Mouse (Mus musculus) bone marrow, adult 2 months (tissue): ENCODE data around the gene Nptn. TPM values are rescaled to one million over a fixed set of nuclear protein-coding genes. Genes with fewer than 3 reads are reported as not detected.

ENCODE experiments used
- H3K27ac ChIP-seq: fragments of 200-500 bp; 2 replicates; pipeline ENCODE4 v1.5.1; 2012; ENCODE audit warnings: low read depth, mild to moderate bottlenecking, control low read depth, inconsistent platforms, low read length; ENCODE audit not compliant: control insufficient read depth, poor library complexity, insufficient read depth
- H3K4me1 ChIP-seq: fragments of 200-500 bp; 2 replicates; pipeline ENCODE4 v1.6.1; 2011; ENCODE audit warnings: low read length; ENCODE audit not compliant: control insufficient read depth, insufficient read depth
- H3K4me3 ChIP-seq: fragments of 200-500 bp; replicated peaks from 2 replicates; pipeline ENCODE3; 2011; ENCODE audit warnings: mild to moderate bottlenecking, low read depth, low read length, control low read depth; ENCODE audit not compliant: control insufficient read depth
- CTCF ChIP-seq: fragments of 200-500 bp; IDR thresholded peaks from 2 replicates; pipeline ENCODE4 v1.5.1; 2011; ENCODE audit warnings: low read length, control low read depth; ENCODE audit not compliant: control insufficient read depth, insufficient read depth
- POLR2A ChIP-seq: fragments of 200-500 bp; IDR thresholded peaks from 2 replicates; pipeline ENCODE4 v1.6.1; 2011; ENCODE audit warnings: low read depth, mild to moderate bottlenecking, control low read depth, low read length, borderline replicate concordance; ENCODE audit not compliant: control insufficient read depth
- WGBS: fragments of 180-500 bp; shearing (Covaris S2); methylation state at CpG from one replicate; pipeline ENCODE4 v1.1.7; 2018; 5-methylcytosine and 5-hydroxymethylcytosine counted together
- polyA plus RNA-seq: library from polyadenylated mRNA; stranded (reverse); fragments of >200 nt; gene quantifications from 2 replicates; pipeline ENCODE4 v1.2.4, GENCODE M21; 2011; ENCODE audit warnings: low replicate concordance; ENCODE audit not compliant: missing spikeins, insufficient read depth, insufficient read length

Nptn gene
- polyA plus RNA-seq, 1 experiment, result 47.4 TPM

DNA sequence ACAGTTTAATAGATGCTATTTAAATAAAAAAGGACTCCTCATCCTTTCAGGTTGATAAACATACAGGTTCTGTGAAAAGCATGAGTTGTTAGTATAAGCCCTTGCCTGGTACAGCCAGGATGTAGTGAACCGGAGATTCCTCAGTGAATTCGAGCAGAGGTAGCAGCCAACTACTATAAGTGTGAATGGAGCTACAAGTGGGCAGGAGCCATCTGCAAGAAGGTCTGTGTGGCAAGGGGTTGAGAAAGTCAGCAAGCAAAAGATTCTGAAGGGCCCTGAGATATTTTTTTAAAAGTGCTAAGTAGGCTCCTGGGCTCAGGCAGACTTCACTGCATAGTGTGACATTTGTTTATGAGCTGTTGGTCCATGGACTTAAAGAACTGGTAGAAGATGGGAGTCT lies 74.8 kb downstream of the Nptn start:
- peak overlapping the region; percentile 34; the same call in 1 of the 2 replicates for H3K27ac ChIP-seq
- peak overlapping the region; percentile 60 for H3K4me3 ChIP-seq
- peaks cover 4% of the 10 kb centered on the region for H3K4me1 ChIP-seq
- TF ChIP-seq POLR2A (no peak), CTCF (no peak)
- 83% methylated on average over 2 of the region's 2 CpGs for WGBS

DNA sequence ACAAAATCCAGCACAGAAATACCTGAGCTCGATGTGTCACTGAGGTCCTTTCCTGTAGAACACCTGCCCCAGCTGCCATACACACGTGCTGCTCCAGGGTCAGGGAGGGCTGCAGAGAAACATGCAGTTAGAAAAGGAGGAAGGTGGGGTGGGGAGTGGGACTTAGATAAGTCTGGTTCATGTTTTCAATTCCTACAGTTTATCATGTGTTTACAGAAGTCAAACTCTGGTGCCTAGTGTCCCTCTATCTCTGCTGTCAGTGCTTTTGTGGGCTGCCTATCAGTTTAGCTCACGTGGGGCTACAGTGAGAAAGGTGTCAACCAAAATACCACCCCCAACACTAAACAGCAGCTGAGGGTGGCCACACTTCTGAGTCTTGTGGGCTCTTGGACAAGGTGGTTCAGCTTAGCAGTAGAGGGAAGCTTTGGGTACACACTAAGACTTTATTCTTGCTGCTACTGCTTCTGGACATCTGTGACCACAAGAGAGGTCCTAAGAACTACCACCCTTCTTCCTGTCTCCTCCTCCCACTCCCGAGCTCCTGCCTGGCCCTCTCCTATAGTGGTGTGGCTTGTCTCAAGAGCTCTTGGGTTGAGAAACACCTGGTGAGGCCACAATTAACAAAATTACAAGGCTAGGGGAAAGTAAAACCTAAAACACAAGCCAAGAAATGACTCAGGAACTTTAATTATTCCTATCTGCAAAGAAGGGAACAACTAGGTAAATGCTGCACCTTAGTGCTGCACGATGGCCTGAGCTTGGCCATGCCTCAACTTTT lies 75.9 kb downstream of the Nptn start:
- 16% methylated on average over 5 of the region's 5 CpGs for WGBS
- Histone ChIP-seq H3K4me3 (peak overlapping the region; percentile 62), H3K4me1 (peaks cover 6% of the 10 kb centered on the region), H3K27ac (peak overlapping the region; percentile 85)
- TF ChIP-seq CTCF (no peak), POLR2A (0 out of 2 replicates have a peak, but pooled peaks have one; percentile 16)

DNA sequence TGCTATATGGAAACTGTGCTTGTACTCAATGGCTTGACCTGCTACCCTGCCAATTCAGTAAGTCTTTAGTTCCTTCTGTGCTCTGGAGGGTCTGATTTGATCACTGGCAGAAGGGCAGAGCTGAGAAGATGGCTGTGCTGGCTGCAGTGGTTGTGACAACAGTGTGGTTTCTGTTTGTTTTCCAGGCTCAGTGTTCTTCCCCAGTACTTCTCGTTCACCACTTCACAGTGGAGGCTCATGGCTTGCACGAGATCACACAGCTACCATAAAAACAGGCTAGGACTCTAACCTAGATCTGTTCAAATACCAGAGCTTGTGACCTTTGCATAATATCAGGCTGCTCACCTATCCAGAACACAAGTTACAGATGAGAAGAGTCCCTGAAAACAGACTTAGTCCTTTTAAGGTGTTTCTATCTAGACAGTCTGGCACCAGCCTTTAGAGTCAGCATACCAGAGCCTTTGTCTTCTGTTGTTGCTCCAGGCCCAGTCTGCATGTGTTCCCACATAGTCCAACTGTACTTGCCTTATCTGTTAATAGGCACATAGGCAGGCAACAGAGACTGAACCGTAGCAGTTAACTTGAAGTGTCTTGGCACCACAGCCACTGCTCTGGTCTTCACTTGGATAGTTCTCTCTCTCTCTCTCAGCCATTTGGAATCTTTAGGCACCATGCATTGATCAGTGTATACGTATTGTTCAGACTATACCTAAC lies 76.7 kb downstream of the Nptn start:
- WGBS, result 63% methylated on average over 4 of the region's 4 CpGs
- Histone ChIP-seq H3K27ac (peak overlapping the region; percentile 85), H3K4me3 (no peak overlapping the region), H3K4me1 (peaks cover 9% of the 10 kb centered on the region)
- TF ChIP-seq CTCF (no peak), POLR2A (no peak)

DNA sequence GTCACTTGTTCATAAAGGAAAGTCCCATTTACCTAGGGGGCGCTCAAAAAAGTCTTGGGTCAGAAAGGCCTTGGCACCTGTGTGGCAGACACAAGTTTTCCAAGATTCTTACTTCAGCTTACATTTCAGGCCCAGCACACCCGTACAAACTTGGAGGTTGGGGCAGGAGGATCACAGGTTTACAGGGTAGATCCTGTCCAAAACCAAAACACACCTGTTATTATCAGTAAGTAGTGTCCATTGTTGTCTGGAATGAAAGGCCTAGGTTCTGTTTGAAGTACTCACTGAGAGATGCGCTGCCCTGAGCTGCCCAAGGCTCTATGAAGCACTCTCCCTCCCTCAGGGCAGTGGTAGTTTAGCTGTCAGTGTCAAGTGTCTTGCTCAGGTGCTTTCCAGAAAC lies 77.3 kb downstream of the Nptn start:
- no peak overlapping the region for H3K4me3 ChIP-seq
- H3K27ac ChIP-seq, result peak overlapping the region; percentile 28; the same call in 1 of the 2 replicates
- H3K4me1 ChIP-seq, result peaks cover 9% of the 10 kb centered on the region
- no peak for TF ChIP-seq CTCF
- TF ChIP-seq POLR2A, result no peak
- WGBS, result 77% methylated on average over 3 of the region's 3 CpGs

DNA sequence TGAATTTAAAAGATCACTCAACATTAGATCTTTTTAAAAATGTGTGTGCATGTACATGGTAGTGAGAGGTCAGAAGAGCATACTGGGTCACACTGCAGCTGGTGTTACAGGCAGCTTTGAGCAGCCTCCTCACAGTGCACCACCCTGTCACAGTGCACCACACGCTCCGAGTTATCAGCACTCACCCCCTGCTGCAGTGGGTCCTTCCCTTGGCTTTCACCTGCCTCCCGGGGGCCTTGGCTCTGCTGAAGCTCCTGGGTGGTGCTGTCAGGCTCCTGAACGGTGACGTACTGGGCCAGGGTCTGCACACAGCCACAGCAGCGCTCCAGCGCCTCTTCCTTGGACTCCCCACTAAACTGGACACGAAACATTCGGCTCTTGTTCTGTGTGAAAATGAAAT lies 77.9 kb downstream of the Nptn start:
- H3K4me1 ChIP-seq, result peaks cover 9% of the 10 kb centered on the region
- TF ChIP-seq CTCF, result no peak
- TF ChIP-seq POLR2A, result 0 out of 2 replicates have a peak, but pooled peaks have one; percentile 34
- 81% methylated on average over 9 of the region's 9 CpGs for WGBS
- peak overlapping the region; percentile 61 for H3K27ac ChIP-seq
- no peak overlapping the region for H3K4me3 ChIP-seq

DNA sequence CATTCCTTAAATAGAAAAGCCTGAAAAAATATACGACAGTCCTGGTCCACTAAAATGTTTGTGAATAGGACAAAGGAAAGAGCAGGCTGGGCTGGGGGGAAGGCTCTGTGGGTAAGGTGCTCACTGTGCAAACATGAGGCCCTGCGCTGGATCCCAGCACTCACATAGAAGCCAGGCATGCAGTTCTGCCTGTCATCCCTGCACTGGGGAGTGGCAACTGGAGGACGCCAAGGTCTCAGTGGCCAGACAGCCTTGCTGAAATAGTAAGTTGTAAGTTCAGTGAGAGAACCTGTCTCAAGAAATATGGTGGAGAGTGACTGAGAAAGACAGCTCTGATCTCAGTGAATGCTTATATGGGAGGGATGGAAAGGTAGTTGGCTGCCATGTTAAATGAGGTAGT lies 78.6 kb downstream of the Nptn start:
- H3K4me1 ChIP-seq, result peaks cover 9% of the 10 kb centered on the region
- 88% methylated on average over 3 of the region's 3 CpGs for WGBS
- no peak overlapping the region for H3K4me3 ChIP-seq
- no peak overlapping the region for H3K27ac ChIP-seq
- TF ChIP-seq CTCF, result no peak
- TF ChIP-seq POLR2A, result no peak

DNA sequence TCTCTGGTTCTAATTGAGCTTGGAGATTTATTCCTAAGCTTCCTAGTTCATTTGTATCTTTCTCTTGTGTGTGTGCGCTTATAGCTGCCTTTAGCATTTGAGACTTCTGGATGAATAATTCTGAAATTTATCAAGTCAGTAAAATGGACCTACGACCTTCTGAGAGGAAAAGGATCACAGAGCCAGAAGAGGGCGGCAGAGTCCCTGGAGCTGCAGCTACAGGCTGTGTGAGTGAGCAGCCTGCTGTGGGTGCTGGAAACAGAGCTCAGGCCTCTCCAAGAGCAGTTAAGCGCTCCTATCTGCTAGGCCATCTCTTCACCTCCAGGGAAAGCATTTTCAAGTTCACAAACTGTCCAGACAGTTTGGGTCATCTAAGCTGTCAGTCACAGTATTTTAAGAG lies 80.0 kb downstream of the Nptn start:
- Histone ChIP-seq H3K4me1 (peaks cover 9% of the 10 kb centered on the region), H3K4me3 (no peak overlapping the region), H3K27ac (no peak overlapping the region)
- TF ChIP-seq CTCF (peak; percentile 35; the same call in 1 of the 2 replicates), POLR2A (no peak)
- WGBS, result 87% methylated on average over 4 of the region's 4 CpGs

DNA sequence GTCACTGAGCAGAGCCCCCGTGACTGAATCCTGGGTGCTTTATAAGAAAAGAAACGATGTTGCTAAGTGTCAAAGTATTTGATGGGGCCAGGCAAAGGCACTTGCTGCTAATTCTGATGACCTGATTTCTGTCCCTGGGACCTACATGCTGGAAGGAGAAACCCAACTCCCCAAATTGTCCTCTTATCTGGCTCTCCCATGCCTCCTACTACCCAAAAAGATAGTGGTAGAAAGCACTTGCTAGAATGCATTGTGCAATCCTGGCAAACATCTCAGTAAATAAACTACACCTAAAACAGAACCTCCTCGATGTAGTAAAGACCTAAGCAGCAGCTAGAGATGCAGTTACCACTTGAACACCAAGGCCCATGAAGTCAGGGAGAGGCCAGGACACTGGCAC lies 80.8 kb downstream of the Nptn start:
- 68% methylated on average over 3 of the region's 3 CpGs for WGBS

More for the DNA sequence above, 80.8 kb downstream of the Nptn start:
- TF ChIP-seq POLR2A (no peak), CTCF (no peak)
- Histone ChIP-seq H3K27ac (peak overlapping the region; percentile 33; the same call in 1 of the 2 replicates), H3K4me3 (no peak overlapping the region), H3K4me1 (peaks cover 9% of the 10 kb centered on the region)
